Mouse (Mus musculus) cerebellum, adult 11-12 months (tissue): Measurements from ENCODE around the gene Spata32.
A peak's percentile ranks its signal among the peaks of the same experiment; 100 is the strongest.

Source experiments
- DNase-seq: peaks from one replicate; pipeline ENCODE4 v3.0.0; 2022

Gene Spata32

DNA sequence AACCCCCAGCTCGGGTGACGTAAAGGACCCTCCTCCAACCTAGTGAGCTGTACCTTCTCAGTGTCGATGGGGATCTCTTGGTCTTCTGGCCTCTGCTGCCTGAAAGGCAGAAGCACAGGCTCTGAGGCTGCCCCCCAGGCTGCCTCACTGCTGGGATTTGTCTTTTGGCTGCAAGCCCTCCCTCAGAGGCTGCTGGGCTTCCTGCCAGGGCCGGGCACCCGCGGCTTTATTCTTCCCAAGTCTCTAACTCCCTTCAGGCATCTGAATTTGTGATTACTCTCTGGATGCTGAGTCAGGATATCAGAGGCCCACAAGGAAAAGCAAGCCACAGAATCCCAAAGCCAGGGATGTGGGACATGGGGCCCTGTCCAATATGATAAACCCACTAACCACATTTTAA is 16.6 kb downstream of the Spata32 start:
- peak; percentile 82 for DNase-seq

DNA sequence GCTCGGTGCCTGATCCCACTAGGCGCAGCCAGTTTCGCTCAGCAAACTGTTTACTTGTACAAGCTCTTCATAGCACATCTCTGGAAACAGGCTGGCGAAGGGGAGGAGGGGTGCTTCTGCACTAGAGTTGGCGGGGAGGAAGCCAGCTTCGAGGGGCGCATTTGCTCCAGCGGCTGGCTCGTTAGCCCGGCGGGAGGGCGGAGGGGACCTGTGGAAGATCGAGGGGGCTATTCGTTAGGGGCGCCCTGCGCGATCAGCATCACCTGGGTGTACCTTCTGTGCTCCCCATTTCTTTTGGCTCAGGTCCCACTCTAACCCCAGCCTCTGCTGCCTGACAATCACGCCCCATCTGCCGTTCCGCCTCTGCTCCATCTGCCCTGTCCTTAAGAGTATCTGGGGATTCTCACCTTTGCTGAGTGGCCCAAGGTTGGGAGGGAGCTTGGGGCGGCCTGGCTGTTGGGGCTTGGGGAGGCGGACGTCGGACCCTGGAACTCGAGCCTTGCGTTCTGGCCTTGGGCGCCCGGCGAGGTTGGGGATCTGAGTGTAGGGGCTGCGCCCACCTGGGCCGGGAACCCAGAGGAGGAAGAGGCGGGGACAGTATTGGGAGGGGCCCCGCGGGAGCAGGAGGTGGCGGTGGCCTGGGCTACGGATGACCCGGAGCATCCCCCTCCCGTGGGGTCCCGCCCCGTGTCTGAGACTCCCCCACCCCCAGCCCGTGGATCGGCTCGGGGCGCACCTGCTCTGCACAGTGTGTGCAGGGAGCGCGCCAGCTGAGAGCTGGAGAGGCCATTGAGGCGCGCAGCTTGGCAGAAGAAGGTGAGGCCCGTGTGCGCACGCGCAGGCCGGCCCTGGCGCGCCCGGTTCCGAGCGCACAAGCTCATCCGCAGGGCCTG is 19.1 kb downstream of the Spata32 start:
- DNase-seq: peak; percentile 93

DNA sequence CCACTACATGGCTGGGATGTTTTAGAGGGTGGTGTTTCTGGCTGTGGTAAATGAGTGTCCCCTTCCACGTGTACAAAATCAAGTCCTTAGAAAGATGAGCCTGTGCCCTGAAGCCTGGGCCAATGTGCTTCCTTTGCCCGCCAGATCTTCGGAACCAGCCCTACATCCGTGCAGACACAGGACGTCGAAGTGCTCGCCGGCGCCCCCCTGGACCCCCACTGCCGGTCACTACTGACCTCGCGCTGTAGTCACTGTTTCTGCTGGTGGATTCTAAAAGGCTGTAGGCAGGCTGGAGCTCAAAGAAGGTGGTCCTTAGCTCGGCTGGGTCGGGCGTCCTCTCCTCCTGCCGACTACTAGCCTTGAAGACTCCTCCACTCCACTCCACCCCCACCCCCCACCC is 19.9 kb downstream of the Spata32 start:
- peak; percentile 63 for DNase-seq

DNA sequence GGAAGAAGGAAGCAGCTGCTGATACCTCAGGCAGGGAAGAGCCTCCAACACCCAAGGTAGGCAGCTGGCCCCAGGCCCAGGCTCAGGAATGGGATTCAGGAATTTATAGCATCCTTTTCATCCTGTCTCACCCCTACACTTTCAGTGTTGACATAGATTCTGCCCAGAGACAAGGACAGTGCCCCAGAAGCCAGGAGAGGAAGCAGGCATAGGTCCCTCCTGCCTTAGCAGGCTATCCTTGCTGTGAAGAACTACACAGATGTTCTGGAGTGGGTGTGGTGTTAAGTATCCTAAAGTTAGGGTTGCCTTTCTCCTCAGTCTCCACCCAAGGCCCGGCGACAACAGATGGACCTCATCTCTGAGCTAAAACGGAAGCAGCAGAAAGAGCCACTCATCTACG is 20.9 kb downstream of the Spata32 start:
- DNase-seq: no peak

DNA sequence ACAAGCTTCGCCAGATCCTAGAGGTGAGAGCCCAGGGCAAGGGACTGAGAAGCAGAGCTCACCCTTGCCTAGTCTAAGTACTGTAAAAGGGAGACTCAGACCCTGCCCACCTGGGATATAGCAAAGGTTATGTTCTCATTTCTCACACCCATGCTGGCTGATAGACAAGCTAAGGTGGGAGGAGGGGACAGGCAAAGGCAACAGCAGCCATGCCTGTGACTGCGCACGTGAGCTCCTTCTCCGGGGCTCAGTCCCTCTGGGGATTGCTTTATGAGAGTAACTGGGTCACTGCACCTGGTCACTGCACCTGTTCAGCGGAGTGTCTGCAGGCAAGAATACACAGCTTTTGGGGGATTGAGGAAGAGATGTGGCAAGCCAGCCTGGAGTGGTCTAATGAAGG is 22.6 kb downstream of the Spata32 start:
- peak; percentile 67 for DNase-seq

DNA sequence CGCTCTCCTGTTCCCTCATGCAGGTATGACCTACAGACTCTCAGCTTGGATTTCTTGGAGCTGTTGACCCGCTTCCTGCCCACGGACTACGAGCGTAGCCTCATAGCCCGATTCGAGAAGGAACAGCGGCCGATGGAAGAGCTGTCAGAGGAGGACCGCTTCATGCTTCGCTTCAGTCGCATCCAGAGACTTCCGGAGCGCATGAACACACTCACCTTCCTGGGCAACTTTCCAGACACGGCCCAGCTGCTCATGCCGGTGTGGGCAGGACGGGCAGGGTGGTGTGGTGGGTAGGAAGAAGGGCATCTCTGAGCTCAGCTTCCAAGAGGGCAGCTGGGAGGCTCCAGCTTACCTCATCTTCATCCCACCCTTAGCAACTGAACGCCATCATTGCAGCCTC is 23.0 kb downstream of the Spata32 start:
- peak; percentile 72 for DNase-seq

DNA sequence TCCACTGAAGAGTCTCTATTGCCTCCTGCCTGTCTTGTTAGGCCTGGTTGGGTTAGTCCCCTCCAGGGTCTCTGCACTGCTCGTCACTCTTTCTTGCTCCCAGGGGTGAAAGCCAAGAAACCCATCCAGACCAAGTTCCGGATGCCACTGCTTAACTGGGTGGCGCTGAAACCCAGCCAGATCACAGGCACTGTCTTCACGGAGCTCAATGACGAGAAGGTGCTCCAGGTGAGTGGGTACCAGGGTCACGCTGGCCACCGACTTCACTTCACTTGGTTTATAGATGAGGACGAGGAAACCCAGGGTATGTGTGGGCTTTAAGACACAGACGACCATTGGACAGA is 24.4 kb downstream of the Spata32 start:
- DNase-seq: no peak

DNA sequence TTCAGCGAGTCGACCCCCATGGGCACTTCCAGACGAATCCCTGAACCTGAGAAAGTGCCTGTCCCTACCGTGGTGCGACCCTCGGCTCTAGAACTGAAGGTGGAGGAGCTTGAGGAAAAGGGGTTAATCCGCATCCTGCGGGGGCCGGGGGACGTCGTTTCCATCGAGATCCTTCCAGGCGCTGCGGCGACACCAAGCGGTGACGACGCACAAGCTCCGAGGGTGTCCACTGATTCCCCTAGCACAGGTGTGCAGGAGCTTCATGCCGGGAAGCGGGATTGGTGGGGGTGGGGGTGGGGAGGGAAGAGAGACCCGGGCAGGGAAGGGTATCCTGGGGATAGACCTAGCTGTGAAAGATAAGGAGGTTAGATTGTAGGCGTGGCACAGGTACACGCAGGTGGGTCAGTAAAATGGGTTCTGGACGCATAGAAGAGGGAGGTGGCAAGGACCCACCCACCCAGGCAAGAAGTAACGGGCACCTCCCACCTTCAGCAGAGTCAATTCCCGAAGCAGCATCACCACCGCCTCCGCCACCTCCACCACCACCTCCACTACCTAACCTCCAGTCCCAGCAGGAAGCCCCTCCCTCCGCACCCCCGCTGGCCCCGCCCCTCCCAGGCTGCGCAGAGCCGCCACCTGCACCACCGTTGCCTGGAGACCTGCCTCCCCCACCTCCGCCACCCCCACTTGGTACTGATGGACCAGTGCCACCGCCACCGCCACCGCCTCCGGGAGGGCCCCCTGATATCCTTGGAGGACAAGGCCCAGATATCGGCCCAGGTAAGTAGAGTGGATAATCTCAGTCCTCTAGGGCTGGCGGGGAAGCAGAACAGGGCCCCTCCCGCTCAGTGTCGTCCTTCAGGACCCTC is 25.0 kb downstream of the Spata32 start:
- peak; percentile 84 for DNase-seq

DNA sequence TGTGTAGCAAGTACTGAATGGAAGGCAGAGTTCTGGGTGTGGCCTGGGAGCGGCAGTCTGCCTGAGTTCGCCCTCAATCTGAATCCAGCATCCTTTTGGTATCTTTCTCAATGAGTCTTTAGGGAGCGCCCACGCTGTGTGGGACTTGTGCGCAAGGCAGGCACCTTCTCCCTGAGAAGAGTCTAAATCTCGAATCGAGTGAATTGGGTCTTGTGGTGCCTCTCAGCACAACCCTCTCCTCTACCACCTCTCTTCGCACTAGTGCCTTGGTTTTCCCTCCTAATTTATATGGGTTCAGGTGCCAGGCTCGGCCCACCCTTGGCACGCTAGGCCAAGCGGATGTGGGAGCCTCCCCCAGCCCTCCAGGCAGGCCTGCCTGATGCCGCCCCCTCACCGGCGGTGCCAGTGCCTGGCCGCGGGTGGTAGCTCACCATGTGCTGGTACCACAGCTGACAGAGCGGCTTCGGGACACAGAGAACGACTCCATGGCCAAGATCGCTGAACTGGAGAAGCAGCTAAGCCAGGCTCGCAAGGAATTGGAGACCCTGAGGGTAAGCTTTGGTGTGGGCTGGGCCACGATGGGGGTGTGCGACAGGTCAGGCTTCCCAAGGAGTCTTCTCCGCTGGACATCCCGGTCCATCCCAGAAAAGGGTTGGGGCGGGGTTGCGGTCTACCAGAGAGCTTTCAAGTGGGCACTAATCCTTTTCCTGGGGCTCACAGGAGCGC is 25.8 kb downstream of the Spata32 start:
- DNase-seq: peak; percentile 77

DNA sequence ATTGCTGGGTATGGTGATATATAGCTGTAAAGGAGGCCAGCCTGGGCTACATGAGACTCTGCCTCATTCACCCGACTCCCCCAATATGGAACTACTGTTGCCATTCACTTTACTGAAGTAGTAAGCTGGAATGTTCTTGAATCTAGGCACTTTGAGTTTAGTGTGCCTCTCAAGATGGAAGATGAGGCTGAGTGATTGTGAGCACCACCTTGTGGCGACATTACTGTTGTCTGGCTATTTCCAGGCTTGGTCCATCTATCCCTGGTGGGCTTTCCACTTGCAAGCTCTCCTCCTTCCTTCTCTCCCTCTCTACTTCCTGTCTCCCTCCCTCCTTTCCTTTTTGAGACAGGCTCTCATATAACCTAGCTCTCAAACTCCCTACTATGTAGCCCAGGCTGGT is 33.3 kb downstream of the Spata32 start:
- no peak for DNase-seq

DNA sequence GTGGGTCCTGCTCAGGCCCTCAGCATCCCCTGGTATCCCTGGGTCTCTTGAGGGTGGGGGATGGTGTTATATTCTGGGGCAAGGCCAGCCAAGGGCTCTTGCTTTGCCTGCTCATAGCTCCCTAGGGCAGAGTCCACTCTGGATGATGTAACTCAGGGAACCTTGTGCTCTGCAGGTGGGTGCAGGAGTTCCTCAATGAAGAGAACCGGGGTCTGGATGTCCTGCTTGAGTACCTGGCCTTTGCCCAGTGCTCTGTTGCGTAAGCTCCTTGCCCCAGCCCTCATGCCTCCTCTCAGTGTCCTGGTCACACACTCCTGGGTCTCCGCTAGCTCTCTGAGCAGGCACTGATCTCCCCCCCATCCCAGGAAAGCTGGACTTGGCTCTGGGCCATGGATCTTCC is 36.3 kb downstream of the Spata32 start:
- DNase-seq: no peak

DNA sequence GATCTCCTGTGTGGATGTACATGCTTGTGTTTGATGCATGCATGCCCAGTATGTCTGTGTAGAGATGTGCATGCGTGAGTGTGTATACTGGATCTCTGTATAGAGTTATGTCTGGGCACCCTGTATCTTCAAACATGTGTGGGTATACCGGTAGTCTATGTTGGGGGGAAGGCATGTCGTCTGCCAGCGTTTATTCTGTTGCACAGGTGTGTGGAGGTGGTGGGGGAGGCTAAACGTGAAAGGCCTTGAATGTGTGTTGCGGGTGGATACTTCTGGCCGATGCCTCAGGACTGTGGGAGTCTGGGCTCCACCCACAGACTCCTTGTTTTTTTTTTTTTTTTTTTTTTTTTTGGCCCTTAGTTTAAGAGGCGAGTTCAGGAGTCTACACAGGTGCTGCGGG is 36.9 kb downstream of the Spata32 start:
- no peak for DNase-seq

DNA sequence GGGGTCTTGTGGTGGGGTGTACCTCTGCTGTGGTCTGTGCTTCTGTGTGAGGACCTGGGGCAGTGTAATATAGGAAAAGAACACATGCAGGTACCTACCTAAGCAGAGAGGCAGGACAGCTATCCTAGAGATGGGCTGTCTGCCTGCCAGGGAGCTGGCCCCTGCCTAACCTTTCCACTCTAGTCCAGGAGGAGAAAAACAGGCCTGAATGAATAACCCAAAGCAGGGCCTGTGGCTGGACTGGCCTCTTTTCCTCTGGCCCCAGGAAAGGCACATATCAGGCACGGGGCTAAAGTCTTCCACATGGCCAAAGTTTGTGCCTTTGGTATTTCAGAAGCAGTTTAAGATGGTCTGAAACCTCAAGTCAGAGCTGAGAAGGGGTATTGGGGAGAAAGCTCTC is 37.8 kb downstream of the Spata32 start:
- no peak for DNase-seq

DNA sequence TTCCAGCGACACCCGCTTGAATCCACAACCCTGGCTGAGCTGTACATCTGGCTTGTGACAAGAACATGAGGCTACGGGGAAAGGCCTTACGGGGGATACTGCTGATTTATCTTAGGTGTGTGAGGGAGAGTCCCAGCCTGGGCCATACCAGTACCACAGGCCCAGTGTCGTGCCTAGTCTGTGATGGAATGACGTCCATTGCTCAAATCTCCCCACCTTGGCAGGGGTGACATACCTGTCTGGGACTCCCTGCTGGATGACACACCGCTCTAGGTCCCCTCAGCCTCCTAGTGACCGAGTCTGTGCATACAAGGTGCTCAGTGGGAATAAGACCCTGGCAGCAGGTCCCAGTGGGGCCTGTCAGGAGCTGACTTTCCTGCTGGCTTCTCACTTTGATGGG is 39.5 kb downstream of the Spata32 start:
- DNase-seq: no peak

DNA sequence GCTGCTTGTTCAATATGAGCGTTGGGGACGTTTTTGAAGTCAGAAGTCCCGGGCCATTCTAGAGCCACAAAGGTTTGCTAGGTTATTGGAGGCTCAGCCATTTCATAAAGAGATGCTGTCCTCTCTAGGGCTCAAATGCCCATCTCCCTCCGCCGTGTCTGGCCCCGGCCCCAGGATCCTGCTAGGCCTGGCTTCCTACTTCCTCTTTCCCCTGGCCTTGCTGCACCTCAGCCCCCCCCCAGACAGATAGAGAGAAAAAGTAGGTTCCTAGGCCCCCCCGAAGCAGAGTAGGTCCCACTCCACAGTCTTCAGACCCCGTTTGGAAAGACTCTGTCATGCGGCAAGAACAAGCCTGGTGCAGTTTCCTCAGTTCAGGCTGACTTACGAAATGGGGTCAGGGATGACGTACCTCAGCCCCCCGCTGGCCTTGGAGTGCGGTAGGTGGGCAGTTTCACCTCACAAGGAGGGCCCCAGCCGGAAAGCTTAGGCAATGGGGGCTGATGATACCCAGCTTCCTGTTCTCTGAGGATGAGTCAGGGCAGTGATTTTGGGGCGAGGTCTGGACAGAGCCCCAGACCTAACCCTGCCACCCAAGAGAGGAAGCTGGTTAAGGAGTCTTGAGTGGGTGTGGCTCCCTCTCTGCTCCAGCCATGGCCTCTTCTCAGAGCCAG is 40.3 kb downstream of the Spata32 start:
- no peak for DNase-seq

DNA sequence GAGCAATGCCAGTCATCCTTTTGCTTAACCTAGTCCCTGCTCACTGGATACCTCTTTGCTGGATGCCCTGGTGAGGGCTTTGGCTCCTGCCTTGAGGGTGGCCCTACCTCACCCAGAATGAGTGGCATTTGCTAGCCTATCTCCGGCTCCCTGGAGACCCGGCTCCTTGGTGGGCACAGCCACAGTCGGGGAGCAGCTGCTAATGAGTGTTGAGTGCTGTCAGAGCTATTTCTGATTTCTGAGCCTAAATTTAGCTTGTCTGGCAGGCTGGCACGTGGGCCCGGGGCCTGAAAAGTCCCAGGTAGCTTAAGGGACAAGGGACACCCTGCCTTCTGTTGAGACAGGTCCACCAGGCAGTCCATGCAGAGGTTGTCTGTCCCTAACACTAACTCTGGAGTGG is 41.0 kb downstream of the Spata32 start:
- DNase-seq: peak; percentile 15

DNA sequence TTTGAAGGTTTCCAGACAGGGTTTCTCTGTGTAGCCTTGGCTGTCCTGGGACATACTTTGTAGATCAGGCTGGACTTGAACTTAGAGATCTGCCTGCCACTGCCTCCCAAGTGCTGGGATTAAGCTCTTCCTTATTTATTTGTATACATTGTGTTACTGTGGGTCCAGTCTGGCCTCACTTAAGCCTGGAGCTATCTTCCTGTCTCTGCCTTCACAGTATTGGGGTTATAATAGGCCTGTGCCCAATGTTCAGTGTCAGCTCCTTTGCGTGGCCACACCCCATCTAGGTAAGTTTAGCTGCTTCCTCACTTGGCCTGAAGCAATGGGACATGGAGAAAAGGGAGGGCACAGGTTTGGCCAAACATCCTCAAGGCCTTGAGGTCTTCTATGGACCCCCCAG is 41.7 kb downstream of the Spata32 start:
- DNase-seq: no peak

DNA sequence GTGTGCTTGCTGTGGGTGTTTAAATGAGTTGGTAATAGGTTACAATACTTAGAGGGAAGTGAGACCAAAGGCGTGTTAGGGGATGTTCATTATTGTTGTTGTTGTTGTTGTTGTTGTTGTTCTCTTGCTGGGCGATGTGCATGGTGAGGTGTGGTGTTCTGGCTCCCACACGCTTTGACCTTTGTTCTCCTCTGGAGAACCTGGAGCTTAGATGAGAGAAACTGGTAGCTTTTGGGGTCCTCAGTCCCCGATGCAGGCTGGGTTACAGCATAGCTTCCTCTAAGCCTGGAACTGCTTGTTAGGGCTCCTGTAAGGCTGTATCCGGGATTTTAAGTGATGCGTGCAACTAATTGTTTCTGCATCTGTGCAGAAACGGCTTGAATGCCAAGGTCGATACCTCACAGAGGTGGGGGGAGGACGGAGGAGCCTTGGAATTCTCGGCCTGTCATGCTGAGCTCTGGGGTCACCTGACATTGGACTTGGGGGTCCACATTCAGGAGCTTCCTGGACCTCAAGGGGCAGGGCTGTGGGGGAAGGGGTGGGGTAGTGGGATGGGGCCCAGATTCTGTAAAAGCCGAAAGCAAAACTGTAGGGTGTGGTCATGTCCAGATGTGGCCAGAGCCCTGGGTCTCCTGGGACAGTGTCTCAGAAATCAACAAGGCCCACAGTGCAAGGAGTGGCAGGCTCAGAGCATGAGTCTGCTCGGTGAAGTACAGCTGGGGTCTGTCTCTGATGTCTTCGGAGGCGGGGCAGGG is 42.4 kb downstream of the Spata32 start:
- no peak for DNase-seq

DNA sequence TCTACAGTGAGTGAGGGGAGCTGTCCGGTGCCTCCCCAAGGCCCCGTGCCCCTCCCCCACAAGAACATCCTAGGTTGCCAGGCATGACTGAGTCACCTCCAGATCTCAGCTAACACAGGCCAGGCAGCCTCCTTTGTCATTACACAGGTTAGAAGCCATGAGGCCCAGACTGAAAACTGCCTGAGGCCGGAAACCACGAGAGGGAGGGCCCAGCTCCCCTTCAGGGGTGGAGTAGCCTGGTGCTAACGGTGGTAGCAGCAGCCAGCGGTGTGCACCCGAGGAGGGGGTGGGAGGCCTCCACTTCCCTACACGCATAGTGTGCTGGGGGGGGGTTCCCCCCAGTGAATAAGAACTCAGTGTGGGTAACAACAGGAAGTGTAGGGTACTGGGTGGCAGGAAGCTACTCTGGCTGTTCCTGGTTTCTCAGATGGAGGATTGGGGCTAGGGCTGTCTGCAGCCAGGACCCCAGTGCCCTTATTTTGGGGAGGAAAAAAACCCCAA is 43.3 kb downstream of the Spata32 start:
- peak; percentile 32 for DNase-seq

DNA sequence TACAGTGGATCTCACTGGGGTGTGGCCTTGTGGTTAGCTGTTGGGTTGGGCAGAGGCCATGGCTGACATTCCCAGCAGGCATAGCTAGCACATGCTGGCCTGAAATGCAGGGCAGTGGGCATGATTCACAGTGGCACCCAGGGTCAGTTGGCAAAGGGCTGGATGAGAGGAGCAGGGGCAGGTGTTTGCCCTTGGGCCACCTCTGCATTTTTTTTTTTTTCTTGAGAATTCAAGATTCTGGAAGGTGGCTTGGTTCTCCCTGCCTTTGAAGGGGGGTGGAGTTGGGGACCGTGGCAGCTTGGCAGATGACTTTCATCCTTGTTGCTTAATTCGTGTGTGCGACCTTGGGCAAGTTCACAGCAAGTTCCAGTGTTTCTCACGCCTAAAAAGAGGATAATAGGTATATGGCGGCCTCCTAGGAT is 43.8 kb downstream of the Spata32 start:
- no peak for DNase-seq

DNA sequence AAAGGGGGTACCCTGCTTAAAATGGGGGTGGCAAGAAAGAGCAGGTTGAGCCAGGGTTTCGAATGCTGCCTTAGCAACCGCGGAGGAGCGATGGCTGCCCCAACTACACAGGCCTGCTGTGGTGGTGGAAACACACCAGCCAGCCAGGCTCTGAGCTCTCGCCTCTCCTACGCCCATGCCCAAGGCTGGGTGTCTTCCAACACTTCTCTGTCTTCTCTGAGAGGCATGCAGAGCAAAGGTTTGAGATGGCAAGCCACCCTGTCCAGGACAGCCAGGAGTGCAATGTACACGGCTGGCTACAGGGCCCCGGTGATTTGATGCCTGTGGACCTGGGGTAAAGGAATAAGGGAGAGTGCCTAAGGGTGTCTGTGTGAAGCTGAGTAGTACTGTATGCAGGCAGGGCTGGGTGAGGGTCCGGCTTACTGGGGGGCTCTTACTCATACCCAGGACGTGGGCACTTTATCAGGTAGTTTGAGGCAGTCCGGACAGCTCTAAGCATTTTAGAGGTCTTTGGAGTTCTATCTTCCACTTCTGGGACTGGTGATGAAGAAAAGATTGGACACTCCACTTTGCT is 44.4 kb downstream of the Spata32 start:
- no peak for DNase-seq
